1 mouse cellular context compared by ENCODE assay signal in genomic region chr7:101684671-101685070, GRCm38 (mm10).
TF ChIP-seq lines count a peak whose summit lies in the region.

No protein-coding gene starts in this region.

TF ChIP-seq in ES-E14, 5 proteins besides CTCF, POLR2A, EP300 and RAD21 (continued from another document):
- no peak for TF ChIP-seq ZNF384 (IDR thresholded peaks at IDR 0.05; ENCODE audit: low read depth, low read length)
